Mouse (Mus musculus) testis, postnatal 14 days (tissue): ENCODE measurements around the gene Olfr727.

Experiments
- DNase-seq: peaks from one replicate; pipeline ENCODE4 v3.0.0; 2021; ENCODE audit warnings: low spot score

The Olfr727 gene

GRCm38 (mm10) chr14:50122886-50123285 lies at the start of gene Olfr727:
TSS of gene Olfr727 (plus strand) at chr14:50123186.
- no peak for DNase-seq

GRCm38 (mm10) chr14:50090853-50091252 lies 32.1 kb upstream of the Olfr727 start, which contains the start of gene Olfr726:
TSS of gene Olfr726 (minus strand) at chr14:50090953.
- no peak for DNase-seq

- no peak for DNase-seq
These were observed 19.6 kb downstream of the Olfr727 start, which contains the start of gene Olfr728 for GRCm38 (mm10) chr14:50142580-50142979. TSS of gene Olfr728 (minus strand) at chr14:50142680.

- no peak for DNase-seq
These were observed 29.8 kb downstream of the Olfr727 start, which contains the start of gene Olfr729 for GRCm38 (mm10) chr14:50152810-50153209. TSS of gene Olfr729 (minus strand) at chr14:50152910.
